Mouse (Mus musculus): ENCODE data around the gene Dop1b.

- TF ChIP-seq CTCF (IDR thresholded peaks at IDR 0.05; ENCODE audit: low read depth) (peak; percentile 75), EP300 (IDR thresholded peaks at IDR 0.05; ENCODE audit: low read depth) (no peak)
These were observed 28.8 kb upstream of the Dop1b start, which contains the start of gene Cbr3 for GRCm38 (mm10) chr16:93682689-93683507.

All from liver, embryonic 14.5 days (tissue).